Mouse (Mus musculus) hindbrain, embryonic 12.5 days (tissue): Measurements from ENCODE around the gene Dock7. TPM values are rescaled to one million over a fixed set of nuclear protein-coding genes. Genes with fewer than 3 reads are reported as not detected.
"Not testable (repeated sequence)": the region's sequence is repeated elsewhere in the genome, so short reads cannot be mapped to it uniquely, and the experiment has no call there.

Experiments used
- ATAC-seq: fragments of 200-750 bp; cut with Nextera tagmentation; 2 replicates; pipeline ENCODE4 v1.8.0; 2017; ENCODE audit warnings: moderate TSS enrichment; ENCODE audit not compliant: low FRiP score
- H3K27ac ChIP-seq: fragments of 300-500 bp; sonication (generic); 2 replicates; pipeline ENCODE4 v1.5.1; 2016; ENCODE audit warnings: mild to moderate bottlenecking
- H3K27me3 ChIP-seq: fragments of 300-500 bp; sonication (generic); 2 replicates; pipeline ENCODE4 v1.6.1; 2016; ENCODE audit warnings: mild to moderate bottlenecking
- H3K36me3 ChIP-seq: fragments of 300-500 bp; sonication (generic); 2 replicates; pipeline ENCODE4 v1.6.1; 2016; ENCODE audit warnings: mild to moderate bottlenecking
- H3K4me1 ChIP-seq: fragments of 300-500 bp; sonication (generic); 2 replicates; pipeline ENCODE4 v1.6.1; 2016
- H3K4me2 ChIP-seq: fragments of 300-500 bp; sonication (generic); replicated peaks from 2 replicates; pipeline ENCODE4 v1.6.1; 2016; ENCODE audit warnings: mild to moderate bottlenecking
- H3K4me3 ChIP-seq: fragments of 300-500 bp; sonication (generic); 2 replicates; pipeline ENCODE4 v1.5.1; 2016; ENCODE audit warnings: mild to moderate bottlenecking
- H3K9ac ChIP-seq: fragments of 300-500 bp; sonication (generic); 2 replicates; pipeline ENCODE4 v1.6.1; 2016; ENCODE audit warnings: mild to moderate bottlenecking, moderate library complexity
- H3K9me3 ChIP-seq: fragments of 300-500 bp; sonication (generic); replicated peaks from 2 replicates; pipeline ENCODE4 v1.6.1; 2016; ENCODE audit warnings: mild to moderate bottlenecking
- WGBS: fragments of 180-500 bp; shearing (Covaris S2); methylation state at CpG from one replicate; pipeline ENCODE4 v1.1.7; 2016; 5-methylcytosine and 5-hydroxymethylcytosine counted together
- polyA plus RNA-seq: library from polyadenylated mRNA; unstranded; fragments of >200 nt; fragmentation: Nextera tagmentation; extraction: Ambion mirVana; gene quantifications from 2 replicates; pipeline ENCODE4 v1.2.1, GENCODE M21; 2016

The Dock7 gene
- polyA plus RNA-seq, 1 experiment from 2014 or later, result 120 TPM

DNA sequence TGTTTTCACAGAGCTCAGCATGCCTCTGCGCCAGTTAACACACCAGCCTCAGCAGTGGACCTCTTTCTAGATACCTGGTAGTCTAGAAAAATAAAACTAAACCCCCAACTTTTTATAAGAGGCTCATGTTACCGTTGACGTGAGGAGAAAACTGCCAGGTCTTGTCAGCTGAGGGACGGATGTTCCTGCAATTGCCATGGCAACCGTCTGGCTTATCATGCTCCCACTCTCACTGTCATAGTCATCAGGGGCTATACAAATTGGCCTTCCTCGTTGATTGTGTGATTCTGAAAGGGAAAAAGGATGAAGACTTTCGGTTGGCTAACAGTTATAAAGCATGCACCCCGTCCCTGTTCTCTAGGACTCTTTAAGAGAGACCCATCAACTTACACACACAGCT is 145.0 kb downstream of the Dock7 start:
- Histone ChIP-seq H3K27ac (no peak overlapping the region), H3K4me1 (no peaks in the 10 kb centered on the region), H3K9ac (no peak overlapping the region), H3K4me3 (no peak overlapping the region), H3K36me3 (peaks cover 58% of the 10 kb centered on the region), H3K27me3 (no peaks in the 10 kb centered on the region), H3K9me3 (no peaks in the 10 kb centered on the region), H3K4me2 (no peak overlapping the region)
- ATAC-seq, result no peak
- WGBS, result 58% methylated on average over 8 of the region's 8 CpGs

DNA sequence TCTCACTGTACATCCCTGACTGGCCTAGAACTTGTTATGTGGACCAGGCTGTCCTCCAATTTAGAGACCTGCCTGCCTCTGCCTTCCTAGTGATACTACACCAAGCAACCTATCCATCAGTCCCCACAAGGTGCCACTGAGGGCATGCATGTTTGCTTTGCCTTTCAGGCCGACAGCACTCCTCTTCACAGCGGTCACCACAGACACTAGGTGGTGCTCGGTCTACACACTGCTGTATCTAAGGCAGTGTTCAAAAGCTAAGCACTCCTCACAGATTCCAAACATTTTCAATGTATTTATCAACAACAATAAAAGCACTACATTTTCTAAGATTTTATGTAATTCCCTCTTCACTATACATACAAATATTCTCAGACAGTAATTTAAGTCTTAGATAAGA is 150.8 kb downstream of the Dock7 start:
- H3K4me1 ChIP-seq, result no peaks in the 10 kb centered on the region
- ATAC-seq, result no peak
- 90% methylated on average over 3 of the region's 3 CpGs for WGBS
- no peak overlapping the region for H3K4me3 ChIP-seq
- no peak overlapping the region for H3K9ac ChIP-seq
- H3K27me3 ChIP-seq, result no peaks in the 10 kb centered on the region
- no peak overlapping the region for H3K27ac ChIP-seq
- no peak overlapping the region for H3K4me2 ChIP-seq
- no peaks in the 10 kb centered on the region for H3K9me3 ChIP-seq
- peaks cover 73% of the 10 kb centered on the region for H3K36me3 ChIP-seq

DNA sequence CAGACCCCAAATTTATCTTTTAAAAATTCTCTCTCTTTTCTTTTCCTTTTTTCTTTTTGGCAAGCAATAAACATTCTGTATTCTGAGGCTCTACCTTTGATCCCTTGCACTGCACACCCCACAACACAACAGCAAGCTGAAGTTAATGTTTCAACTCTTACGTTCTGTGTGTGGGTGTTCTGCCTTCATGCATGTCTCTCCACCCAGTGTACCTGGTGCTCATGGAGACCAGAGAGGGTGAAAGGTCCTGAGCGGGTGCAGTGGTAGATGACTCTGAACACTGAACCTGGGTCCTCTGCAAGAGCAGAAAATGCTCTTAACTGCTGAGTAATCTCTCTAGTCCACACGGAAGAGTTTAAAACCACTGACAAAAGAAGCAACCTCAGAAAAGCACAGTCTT is 160.5 kb downstream of the Dock7 start:
- no peaks in the 10 kb centered on the region for H3K9me3 ChIP-seq
- peaks cover 63% of the 10 kb centered on the region for H3K36me3 ChIP-seq
- 92% methylated on average over 3 of the region's 3 CpGs for WGBS
- H3K27ac ChIP-seq, result no peak overlapping the region
- no peaks in the 10 kb centered on the region for H3K4me1 ChIP-seq
- ATAC-seq, result no peak
- H3K4me2 ChIP-seq, result no peak overlapping the region
- no peak overlapping the region for H3K4me3 ChIP-seq
- no peak overlapping the region for H3K9ac ChIP-seq
- no peaks in the 10 kb centered on the region for H3K27me3 ChIP-seq

DNA sequence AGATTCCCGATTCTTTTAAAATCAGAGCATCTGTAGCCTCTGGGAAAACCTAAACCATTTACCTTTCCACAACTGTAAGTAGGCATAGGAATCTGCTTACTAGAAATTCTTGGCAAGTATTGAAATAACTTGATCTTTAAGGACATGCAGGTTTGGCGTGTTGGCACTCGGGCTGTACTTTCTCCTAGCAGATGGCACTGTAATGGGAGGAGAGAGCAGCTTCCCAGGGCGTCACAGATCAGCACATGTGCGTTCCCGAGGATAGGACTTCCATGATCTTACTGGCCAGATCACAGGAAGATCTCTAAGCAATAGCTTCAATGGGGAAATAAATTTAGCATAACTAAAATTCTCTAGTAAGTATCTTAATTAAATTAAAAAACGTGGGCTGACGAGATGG is 164.7 kb downstream of the Dock7 start:
- 97% methylated on average over 8 of the region's 8 CpGs for WGBS
- H3K4me2 ChIP-seq, result no peak overlapping the region
- no peak overlapping the region for H3K9ac ChIP-seq
- peaks cover 53% of the 10 kb centered on the region for H3K36me3 ChIP-seq
- no peaks in the 10 kb centered on the region for H3K4me1 ChIP-seq
- no peak for ATAC-seq
- H3K27me3 ChIP-seq, result no peaks in the 10 kb centered on the region
- no peaks in the 10 kb centered on the region for H3K9me3 ChIP-seq
- H3K27ac ChIP-seq, result no peak overlapping the region
- H3K4me3 ChIP-seq, result no peak overlapping the region

DNA sequence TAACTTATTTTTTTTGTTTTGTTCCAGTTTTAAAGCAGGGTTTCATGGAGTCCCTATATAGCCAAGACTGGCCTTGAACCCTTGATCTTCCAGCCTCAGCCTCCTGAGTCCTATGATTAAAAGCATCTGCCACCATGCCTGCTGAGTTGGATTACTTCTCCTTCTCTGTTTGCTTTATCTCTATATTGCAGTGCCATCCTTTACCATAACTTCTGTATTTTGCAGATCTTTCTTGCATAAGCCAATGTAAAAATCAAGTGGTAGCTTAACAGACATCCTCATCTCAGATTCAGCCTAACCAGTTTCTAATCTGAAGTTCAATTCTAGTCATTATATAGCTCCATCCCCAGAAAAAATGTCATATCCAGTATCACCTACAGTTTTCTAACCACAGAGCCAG is 170.2 kb downstream of the Dock7 start:
- H3K4me2 ChIP-seq, result no peak overlapping the region
- H3K4me1 ChIP-seq, result no peaks in the 10 kb centered on the region
- no peak overlapping the region for H3K27ac ChIP-seq
- no peak overlapping the region for H3K4me3 ChIP-seq
- no peaks in the 10 kb centered on the region for H3K27me3 ChIP-seq
- H3K9me3 ChIP-seq, result no peaks in the 10 kb centered on the region
- no peak for ATAC-seq
- peaks cover 22% of the 10 kb centered on the region for H3K36me3 ChIP-seq
- H3K9ac ChIP-seq, result no peak overlapping the region

DNA sequence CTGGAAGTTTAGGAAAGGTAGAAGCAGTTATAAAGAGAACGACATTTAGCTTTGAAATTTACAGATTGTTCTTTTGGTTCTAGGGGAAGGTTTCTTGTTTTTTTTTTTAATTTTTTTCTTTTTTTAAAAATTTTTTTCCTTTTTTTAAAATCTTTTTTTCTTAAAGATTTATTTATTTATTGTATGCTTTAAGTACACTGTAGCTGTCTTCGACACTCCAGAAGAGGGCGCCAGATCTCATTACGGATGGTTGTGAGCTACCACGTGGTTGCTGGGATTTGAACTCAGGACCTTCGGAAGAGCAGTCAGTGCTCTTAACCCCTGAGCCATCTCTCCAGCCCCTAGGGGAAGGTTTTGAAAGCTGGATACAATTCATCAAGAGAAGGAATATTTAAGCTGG is 182.5 kb downstream of the Dock7 start:
- peaks cover 63% of the 10 kb centered on the region for H3K36me3 ChIP-seq
- WGBS, result 91% methylated on average over 6 of the region's 6 CpGs
- not testable (repeated sequence) for H3K4me1 ChIP-seq, H3K27me3 ChIP-seq, H3K4me2 ChIP-seq, H3K27ac ChIP-seq, ATAC-seq, H3K4me3 ChIP-seq, H3K9ac ChIP-seq, H3K9me3 ChIP-seq

DNA sequence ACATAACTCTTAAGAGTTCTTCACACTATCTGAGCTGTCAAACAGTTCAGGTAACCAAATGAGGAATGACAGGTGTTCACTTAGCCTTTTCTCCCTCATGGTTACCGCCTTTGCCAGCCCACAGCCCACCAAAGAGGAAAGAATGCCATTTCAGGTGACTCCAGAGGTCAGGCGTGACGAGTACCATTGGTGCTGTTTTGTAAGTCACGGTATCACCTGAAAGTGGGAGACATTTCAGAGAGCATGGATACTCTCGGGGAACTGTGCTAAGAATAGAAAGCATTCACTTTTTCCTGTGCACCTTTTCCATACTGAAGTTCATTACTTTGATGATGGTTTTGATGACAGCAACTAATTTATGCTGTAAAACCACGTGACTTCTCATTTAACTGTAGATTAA is 184.7 kb downstream of the Dock7 start:
- Histone ChIP-seq H3K36me3 (peaks cover 58% of the 10 kb centered on the region), H3K27me3 (no peaks in the 10 kb centered on the region), H3K4me2 (no peak overlapping the region), H3K4me3 (no peak overlapping the region), H3K9ac (no peak overlapping the region), H3K9me3 (no peaks in the 10 kb centered on the region), H3K27ac (no peak overlapping the region), H3K4me1 (no peaks in the 10 kb centered on the region)
- ATAC-seq, result no peak
- WGBS, result 87% methylated on average over 6 of the region's 6 CpGs

DNA sequence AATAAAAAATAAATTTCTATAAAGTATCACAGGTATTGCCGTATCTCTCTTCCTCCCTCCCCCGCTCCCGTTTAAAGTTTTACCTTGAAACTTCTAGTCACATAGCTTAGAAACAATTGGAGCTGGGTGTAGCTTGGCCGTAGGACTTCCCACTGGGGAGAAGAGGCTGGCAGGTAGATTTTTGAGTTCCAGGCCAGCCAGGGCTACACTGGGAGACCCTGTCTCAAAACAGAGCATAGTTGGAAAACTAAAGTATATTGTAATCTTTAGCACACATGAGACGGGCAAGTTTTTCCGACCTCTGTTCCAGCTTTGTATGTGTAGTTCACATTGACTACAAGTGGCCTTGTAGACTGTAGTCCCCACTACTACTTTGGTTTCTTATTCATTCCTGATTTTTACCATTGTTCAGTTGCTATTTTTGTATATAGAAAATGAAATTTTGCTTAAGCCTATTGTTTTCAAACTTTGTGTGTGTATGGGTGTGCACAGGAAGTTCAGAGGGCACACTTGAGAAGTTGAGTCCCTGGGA is 195.4 kb downstream of the Dock7 start:
- Histone ChIP-seq H3K27ac (no peak overlapping the region), H3K36me3 (no peaks in the 10 kb centered on the region), H3K9ac (no peak overlapping the region), H3K4me1 (peaks cover 20% of the 10 kb centered on the region), H3K27me3 (no peaks in the 10 kb centered on the region), H3K4me3 (peak overlapping the region; percentile 94), H3K9me3 (no peaks in the 10 kb centered on the region), H3K4me2 (peak overlapping the region; percentile 89)
- 25% methylated on average over 6 of the region's 6 CpGs for WGBS
- ATAC-seq, result no peak

DNA sequence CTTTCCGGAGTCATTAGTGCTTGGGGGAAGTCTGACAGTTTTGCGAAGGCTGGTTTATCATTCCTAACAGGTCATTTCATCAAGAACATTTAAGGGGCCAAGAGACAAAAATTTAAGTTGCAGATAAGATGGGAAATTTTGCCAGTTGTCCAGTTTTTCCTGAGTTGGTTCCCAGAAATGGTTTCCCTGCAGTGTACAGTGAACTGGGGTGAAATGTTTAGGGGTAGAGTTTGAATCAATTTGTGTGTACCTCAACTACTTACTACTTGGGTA is 195.9 kb downstream of the Dock7 start:
- H3K4me1 ChIP-seq, result peaks cover 20% of the 10 kb centered on the region
- peak overlapping the region; percentile 95 for H3K9ac ChIP-seq
- H3K4me2 ChIP-seq, result peak overlapping the region; percentile 89
- no peak overlapping the region for H3K27ac ChIP-seq
- H3K27me3 ChIP-seq, result no peaks in the 10 kb centered on the region
- H3K9me3 ChIP-seq, result no peaks in the 10 kb centered on the region
- H3K36me3 ChIP-seq, result no peaks in the 10 kb centered on the region
- 0% methylated on average over 2 of the region's 2 CpGs for WGBS
- no peak for ATAC-seq
- peak overlapping the region; percentile 94 for H3K4me3 ChIP-seq

DNA sequence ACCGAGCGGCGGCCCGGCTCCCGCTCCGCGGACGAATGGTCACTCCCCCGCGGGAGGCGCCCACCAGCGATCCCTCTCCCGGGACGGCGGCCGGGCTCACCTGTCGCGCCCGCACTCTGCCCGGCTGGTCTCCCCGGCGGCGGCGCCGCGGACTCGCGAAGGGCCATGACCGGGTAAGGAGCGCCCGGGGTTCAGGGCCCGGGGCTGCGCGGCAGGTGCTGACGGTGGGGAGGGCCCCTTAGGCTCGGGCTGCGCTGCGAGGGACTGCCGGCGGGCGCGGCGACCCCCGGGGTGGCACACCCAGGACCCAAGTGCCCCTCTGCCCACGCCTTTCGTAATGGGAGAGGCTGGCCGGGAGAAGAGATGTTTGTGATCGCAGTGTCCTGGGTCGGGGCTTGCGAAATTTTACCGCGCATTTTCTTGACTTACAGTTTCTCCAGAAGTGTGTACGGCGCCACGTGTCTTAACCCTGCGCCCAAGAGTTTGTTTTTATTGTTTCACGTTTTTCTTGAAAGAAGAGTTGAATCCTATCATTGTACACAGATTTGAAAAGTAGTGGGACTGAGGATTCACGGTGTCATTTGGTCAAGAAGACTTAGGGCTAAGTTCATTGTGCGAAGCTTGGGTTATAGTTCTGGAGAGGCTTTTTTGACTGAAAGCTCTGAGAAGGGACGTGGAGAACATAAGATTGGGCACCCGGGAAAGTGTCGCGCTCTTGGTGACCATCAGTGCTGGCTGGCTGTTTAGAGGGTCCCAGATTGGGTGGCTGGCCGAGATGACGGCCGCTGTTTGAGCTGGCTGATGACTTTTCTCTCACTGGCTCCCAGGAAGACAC is 196.4 kb downstream of the Dock7 start:
- under 1% methylated on average over 49 of the region's 66 CpGs for WGBS
- H3K4me3 ChIP-seq, result peak overlapping the region; percentile 94
- peak overlapping the region; percentile 89 for H3K4me2 ChIP-seq
- no peaks in the 10 kb centered on the region for H3K36me3 ChIP-seq
- no peaks in the 10 kb centered on the region for H3K27me3 ChIP-seq
- H3K4me1 ChIP-seq, result peaks cover 20% of the 10 kb centered on the region
- no peaks in the 10 kb centered on the region for H3K9me3 ChIP-seq
- peak; percentile 30 for ATAC-seq
- H3K9ac ChIP-seq, result peak overlapping the region; percentile 95
- peak overlapping the region; percentile 99 for H3K27ac ChIP-seq

DNA sequence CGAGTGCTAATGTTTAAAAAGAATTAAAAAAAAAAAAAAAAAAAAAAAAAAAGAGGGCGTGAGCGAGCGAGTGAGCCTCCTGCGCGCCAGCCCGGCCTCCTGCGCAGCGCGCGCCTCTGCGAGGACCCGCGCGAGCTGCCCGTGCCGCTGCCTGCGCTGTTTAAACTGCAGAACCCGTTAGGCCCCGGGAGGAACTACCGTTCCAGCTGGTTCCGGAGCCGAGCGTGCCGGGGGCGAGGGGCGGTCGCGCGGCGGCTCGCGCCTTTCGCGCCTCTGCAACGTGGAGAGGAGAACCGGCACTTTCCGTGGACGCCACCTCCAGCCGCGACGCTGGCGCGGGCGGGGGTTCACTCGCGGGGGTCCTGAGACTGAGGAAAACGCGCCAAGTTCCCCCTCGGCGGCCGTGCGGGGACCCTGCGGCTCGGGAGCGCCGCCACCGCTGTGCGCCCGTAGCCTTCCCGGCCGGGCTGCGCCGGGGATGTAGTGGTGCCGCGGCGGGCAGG is 197.1 kb downstream of the Dock7 start, which contains the start of gene Usp1:
Gene Usp1 (plus strand): TSS at position 243 of the 503 bp plus-strand sequence.
- H3K9me3 ChIP-seq, result no peaks in the 10 kb centered on the region
- peaks cover 20% of the 10 kb centered on the region for H3K4me1 ChIP-seq
- 0% methylated on average over 63 of the region's 67 CpGs for WGBS
- no peaks in the 10 kb centered on the region for H3K36me3 ChIP-seq
- ATAC-seq, result peak; percentile 71
- peak within 1 kb of the TSS; percentile 94 for H3K4me3 ChIP-seq
- no peaks in the 10 kb centered on the region for H3K27me3 ChIP-seq
- H3K9ac ChIP-seq, result peak within 1 kb of the TSS; percentile 95
- H3K27ac ChIP-seq, result peak within 1 kb of the TSS; percentile 99
- peak within 1 kb of the TSS; percentile 89 for H3K4me2 ChIP-seq

DNA sequence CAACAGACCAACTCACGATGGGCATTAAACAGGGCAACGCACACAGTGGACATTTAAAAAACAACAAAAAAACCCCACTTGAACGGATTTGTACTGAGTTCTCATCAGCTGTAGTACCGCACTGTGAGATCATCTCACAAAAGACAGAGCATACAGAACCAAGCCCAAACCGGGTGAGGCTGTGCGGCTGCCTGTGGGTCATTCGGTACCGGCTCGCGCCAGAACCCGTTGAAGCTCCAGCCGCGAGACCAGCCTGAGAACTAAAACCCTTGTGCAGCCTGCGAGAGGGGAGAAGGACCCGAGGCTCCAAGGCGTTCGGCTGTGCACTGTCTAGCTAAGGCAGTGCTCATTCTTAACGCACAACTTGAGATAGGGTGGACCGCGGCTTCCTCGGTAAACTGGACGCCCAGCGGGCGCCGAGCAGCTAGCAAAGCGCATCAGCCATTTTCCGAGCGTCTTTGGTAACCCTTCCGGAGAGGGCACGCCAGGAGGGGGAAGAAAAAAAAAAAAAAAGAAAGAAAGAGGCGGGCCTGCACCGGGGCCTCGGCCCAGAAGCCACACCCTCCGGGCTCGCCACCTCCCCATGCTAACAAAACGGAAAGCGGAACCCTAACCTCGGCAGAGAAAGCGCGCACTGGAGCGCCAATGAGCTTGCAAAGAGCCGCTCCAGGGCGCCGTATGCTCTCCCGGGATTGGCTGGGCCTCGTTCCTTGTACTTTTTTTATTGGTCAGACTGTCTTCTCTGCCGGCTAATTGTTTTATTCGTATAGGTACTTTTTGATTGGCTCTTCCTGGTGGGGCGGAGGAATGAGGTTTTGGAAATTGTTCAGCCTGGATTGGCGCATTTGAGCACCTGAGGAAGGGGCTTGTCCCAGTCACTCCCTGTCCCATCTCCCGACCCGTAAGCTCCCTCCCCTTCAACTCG is 197.8 kb downstream of the Dock7 start:
- peaks cover 20% of the 10 kb centered on the region for H3K4me1 ChIP-seq
- H3K9ac ChIP-seq, result peak overlapping the region; percentile 85
- H3K9me3 ChIP-seq, result no peaks in the 10 kb centered on the region
- peak overlapping the region; percentile 94 for H3K4me3 ChIP-seq
- peak overlapping the region; percentile 89 for H3K4me2 ChIP-seq
- H3K27me3 ChIP-seq, result no peaks in the 10 kb centered on the region
- H3K27ac ChIP-seq, result peak overlapping the region; percentile 99
- no peaks in the 10 kb centered on the region for H3K36me3 ChIP-seq
- peak; percentile 96 for ATAC-seq
- under 1% methylated on average over 53 of the region's 53 CpGs for WGBS
